Mouse (Mus musculus) stomach, postnatal 0 days (tissue): ENCODE measurements around the gene Thrsp. TPM values are rescaled to one million over a fixed set of nuclear protein-coding genes. Genes with fewer than 3 reads are reported as not detected.

Experiments
- ATAC-seq: fragments of 200-750 bp; cut with Nextera tagmentation; 2 replicates; pipeline ENCODE4 v1.8.0; 2017; ENCODE audit not compliant: low FRiP score, low TSS enrichment
- DNase-seq: peaks from one replicate; pipeline ENCODE4 v3.0.0-alpha.2; 2016; ENCODE audit warnings: low spot score
- H3K27ac ChIP-seq: fragments of 300-500 bp; sonication (generic); replicated peaks from 2 replicates; pipeline ENCODE4 v1.5.1; 2014; ENCODE audit warnings: mild to moderate bottlenecking, control low read depth
- H3K27me3 ChIP-seq: fragments of 300-500 bp; sonication (generic); 2 replicates; pipeline ENCODE4 v1.6.1; 2014; ENCODE audit warnings: low read length; ENCODE audit not compliant: control insufficient read depth, insufficient read depth
- H3K36me3 ChIP-seq: fragments of 300-500 bp; sonication (generic); 2 replicates; pipeline ENCODE4 v1.6.1; 2014; ENCODE audit warnings: low read length, mixed read lengths; ENCODE audit not compliant: control insufficient read depth, insufficient read depth
- H3K4me1 ChIP-seq: fragments of 300-500 bp; sonication (generic); replicated peaks from 2 replicates; pipeline ENCODE4 v1.6.1; 2014; ENCODE audit warnings: antibody characterized with exemption; ENCODE audit not compliant: control insufficient read depth, insufficient read depth
- H3K4me2 ChIP-seq: fragments of 300-500 bp; sonication (generic); replicated peaks from 2 replicates; pipeline ENCODE4 v1.6.1; 2014; ENCODE audit warnings: low read depth, mild to moderate bottlenecking, control low read depth, moderate library complexity
- H3K4me3 ChIP-seq: fragments of 300-500 bp; sonication (generic); 2 replicates; pipeline ENCODE4 v1.5.1; 2014; ENCODE audit warnings: low read depth, low read length, control low read depth
- H3K9ac ChIP-seq: fragments of 300-500 bp; sonication (generic); 2 replicates; pipeline ENCODE4 v1.6.1; 2014; ENCODE audit warnings: mild to moderate bottlenecking, low read length, control low read depth, mixed read lengths
- H3K9me3 ChIP-seq: fragments of 300-500 bp; sonication (generic); 2 replicates; pipeline ENCODE4 v1.6.1; 2016; ENCODE audit warnings: low read length; ENCODE audit not compliant: control insufficient read depth
- CTCF ChIP-seq: IDR thresholded peaks from 2 replicates; pipeline ENCODE4 v1.5.1; 2016; ENCODE audit warnings: antibody characterized with exemption, low read depth, mild to moderate bottlenecking, moderate library complexity
- EP300 ChIP-seq: optimal IDR thresholded peaks from 2 replicates; pipeline ENCODE3; 2016; ENCODE audit warnings: antibody characterized with exemption
- WGBS: fragments of 180-500 bp; shearing (Covaris S2); extraction: QIAGEN DNeasy Blood & Tissue Kit; methylation state at CpG from one replicate; pipeline ENCODE4 v1.1.7; 2014; 5-methylcytosine and 5-hydroxymethylcytosine counted together
- polyA plus RNA-seq: library from polyadenylated mRNA; unstranded; fragments of >200 nt; fragmentation: Nextera tagmentation; extraction: Ambion mirVana; gene quantifications from 2 replicates; pipeline ENCODE4 v1.2.1, GENCODE M21; 2015

The Thrsp gene
- polyA plus RNA-seq, 1 experiment from 2014 or later: 1.4 TPM

GRCm38 (mm10) chr7:97427778-97428420 lies 10.4 kb upstream of the Thrsp start:
- Histone ChIP-seq H3K9ac (no peak overlapping the region), H3K27ac (peak overlapping the region; percentile 25), H3K36me3 (no peaks in the 10 kb centered on the region), H3K4me1 (peaks cover 2% of the 10 kb centered on the region; the same call in 1 of the 2 replicates), H3K27me3 (no peaks in the 10 kb centered on the region), H3K4me3 (no peak overlapping the region), H3K9me3 (no peaks in the 10 kb centered on the region), H3K4me2 (no peak overlapping the region)
- WGBS: 67% methylated on average over 5 of the region's 5 CpGs
- ATAC-seq (no peak), DNase-seq (no peak)
- peak; percentile 60 for TF ChIP-seq CTCF
- TF ChIP-seq EP300: no peak

DNA sequence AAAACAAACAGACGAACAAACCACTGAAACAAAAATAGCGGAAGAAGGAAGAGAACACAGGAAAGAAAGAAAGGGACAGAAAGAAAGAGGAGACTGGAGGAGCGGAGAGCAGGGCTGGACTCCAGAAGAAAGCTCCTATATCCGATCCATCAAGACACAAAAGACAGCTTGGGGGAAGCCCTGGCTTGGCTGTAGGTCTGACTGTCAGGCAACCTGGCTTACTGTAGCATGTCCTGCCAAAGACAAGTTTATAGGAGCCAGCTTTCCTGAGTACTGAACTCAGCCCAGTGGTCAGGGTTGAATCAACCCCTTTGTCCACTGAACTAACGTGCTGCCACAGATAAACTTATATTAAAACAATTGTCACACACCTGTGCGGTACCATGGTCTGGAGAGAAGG lies 9.8 kb upstream of the Thrsp start:
- Histone ChIP-seq H3K27ac (peak overlapping the region; percentile 76), H3K4me1 (peaks cover 2% of the 10 kb centered on the region; the same call in 1 of the 2 replicates), H3K4me3 (no peak overlapping the region), H3K4me2 (no peak overlapping the region), H3K9me3 (no peaks in the 10 kb centered on the region), H3K9ac (no peak overlapping the region), H3K36me3 (no peaks in the 10 kb centered on the region), H3K27me3 (no peaks in the 10 kb centered on the region)
- WGBS: 67% methylated on average over 6 of the region's 6 CpGs
- no peak for TF ChIP-seq EP300
- TF ChIP-seq CTCF: no peak
- no peak for DNase-seq
- no peak for ATAC-seq

- peak overlapping the region; percentile 41; the same call in 1 of the 2 replicates for H3K9ac ChIP-seq
- 42% methylated on average over 6 of the region's 6 CpGs for WGBS
- peak overlapping the region; percentile 76 for H3K27ac ChIP-seq
- H3K4me2 ChIP-seq: no peak overlapping the region
- peaks cover 2% of the 10 kb centered on the region; the same call in 1 of the 2 replicates for H3K4me1 ChIP-seq
- TF ChIP-seq EP300 (no peak), CTCF (no peak)
- no peaks in the 10 kb centered on the region for H3K27me3 ChIP-seq
- H3K9me3 ChIP-seq: no peaks in the 10 kb centered on the region
- no peaks in the 10 kb centered on the region for H3K36me3 ChIP-seq
- peak; percentile 71 for DNase-seq
- H3K4me3 ChIP-seq: no peak overlapping the region
- ATAC-seq: peak; percentile 74
These were observed 9.0 kb upstream of the Thrsp start for GRCm38 (mm10) chr7:97426566-97426965.

DNA sequence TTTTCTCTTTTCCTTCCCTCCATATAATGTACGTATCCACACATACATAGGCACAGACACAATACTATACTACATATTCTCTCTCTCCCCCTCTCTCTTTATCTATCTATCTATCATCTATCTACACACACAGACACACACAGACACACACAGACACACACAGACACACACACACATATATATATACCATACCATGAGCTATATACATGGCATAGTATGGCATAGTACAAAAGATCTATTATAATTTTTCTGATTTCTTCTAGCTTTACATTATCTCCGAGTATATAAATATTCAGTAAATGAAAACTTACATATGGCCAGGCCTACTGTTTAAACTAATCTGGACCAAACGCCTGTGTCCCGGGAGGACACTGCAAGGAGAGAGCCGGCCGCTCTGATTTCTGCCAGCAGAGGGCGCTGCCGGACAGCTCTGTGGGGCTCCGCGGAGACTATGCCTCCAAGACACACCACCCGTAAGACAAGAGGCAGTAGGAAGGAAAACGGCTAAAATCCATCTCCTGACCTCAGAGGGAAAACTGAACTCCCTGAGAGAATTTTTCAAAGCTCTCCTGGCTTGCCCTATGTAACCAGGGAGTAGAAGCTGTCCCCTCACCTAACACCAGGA lies 7.2 kb upstream of the Thrsp start:
- peak; percentile 98 for TF ChIP-seq CTCF
- TF ChIP-seq EP300: no peak
- no peak overlapping the region for H3K4me3 ChIP-seq
- H3K4me1 ChIP-seq: no peaks in the 10 kb centered on the region; the same call in none of the 2 replicates
- ATAC-seq: peak; percentile 70
- H3K4me2 ChIP-seq: no peak overlapping the region
- no peak overlapping the region for H3K9ac ChIP-seq
- H3K27me3 ChIP-seq: no peaks in the 10 kb centered on the region
- no peaks in the 10 kb centered on the region for H3K36me3 ChIP-seq
- H3K9me3 ChIP-seq: no peaks in the 10 kb centered on the region
- H3K27ac ChIP-seq: no peak overlapping the region
- DNase-seq: peak; percentile 94
- 9% methylated on average over 12 of the region's 12 CpGs for WGBS

- no peaks in the 10 kb centered on the region for H3K27me3 ChIP-seq
- 48% methylated on average over 5 of the region's 5 CpGs for whole genome bisulfite sequencing
- no peaks in the 10 kb centered on the region for H3K9me3 ChIP-seq
- no peak for ATAC-seq
- H3K36me3 ChIP-seq: no peaks in the 10 kb centered on the region
- H3K4me1 ChIP-seq: no peaks in the 10 kb centered on the region; the same call in none of the 2 replicates
- TF ChIP-seq EP300 (no peak), CTCF (no peak)
- no peak overlapping the region for H3K4me3 ChIP-seq
- no peak overlapping the region for H3K27ac ChIP-seq
- no peak overlapping the region for H3K4me2 ChIP-seq
- H3K9ac ChIP-seq: no peak overlapping the region
- DNase-seq: no peak
These were observed 6.2 kb upstream of the Thrsp start for GRCm38 (mm10) chr7:97423754-97424153.

DNA sequence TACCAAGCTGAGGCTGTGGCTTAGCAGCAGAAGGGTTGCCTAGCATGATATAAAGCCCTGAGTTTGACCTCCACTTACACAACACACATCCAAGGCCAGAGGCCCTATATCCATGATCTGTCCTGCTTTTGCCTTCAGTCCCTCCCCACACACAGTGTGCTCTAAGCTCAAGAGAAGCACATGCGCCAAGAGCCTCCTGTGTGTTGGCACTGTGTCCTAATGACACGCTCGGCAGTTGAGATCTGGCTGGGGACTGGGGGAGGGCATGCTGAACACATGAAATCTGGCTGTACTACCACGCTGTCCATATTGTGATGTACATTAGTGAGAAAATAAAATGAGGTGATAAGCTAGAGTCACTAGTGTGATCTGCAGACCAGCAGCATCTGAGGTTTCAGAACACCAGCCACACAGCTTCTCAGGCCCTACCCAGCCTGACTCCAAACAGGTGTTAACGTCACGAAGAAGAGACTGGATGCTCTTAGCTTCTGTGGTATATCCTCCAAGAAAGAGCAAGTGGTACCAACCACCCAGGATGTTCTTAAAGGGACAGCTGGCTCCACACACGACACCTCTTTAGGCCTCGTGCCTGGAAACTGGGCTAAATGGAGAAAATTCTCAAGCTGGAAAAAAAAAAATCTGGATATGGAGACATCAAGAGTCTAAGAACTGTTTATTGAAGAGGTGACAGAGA lies 3.6 kb upstream of the Thrsp start:
- H3K36me3 ChIP-seq: no peaks in the 10 kb centered on the region
- ATAC-seq: no peak
- no peak overlapping the region for H3K4me2 ChIP-seq
- H3K27ac ChIP-seq: 0 out of 2 replicates have a peak overlapping the region, but pooled peaks have one; percentile 18
- H3K9me3 ChIP-seq: no peaks in the 10 kb centered on the region
- no peaks in the 10 kb centered on the region for H3K27me3 ChIP-seq
- WGBS: 68% methylated on average over 8 of the region's 8 CpGs
- H3K9ac ChIP-seq: no peak overlapping the region
- H3K4me3 ChIP-seq: no peak overlapping the region
- TF ChIP-seq EP300 (no peak), CTCF (no peak)
- no peak for DNase-seq
- H3K4me1 ChIP-seq: no peaks in the 10 kb centered on the region; the same call in 1 of the 2 replicates
